Mouse (Mus musculus) lung, embryonic 15.5 days (tissue): ENCODE measurements at regions not wholly inside any gene's neighbourhood (a gene's known extent, or its start where the extent isn't known, plus 50 kb on each side); places are given as distances from the start of the nearest gene placed in this dataset.

Experiments
- ATAC-seq: fragments of 200-750 bp; cut with Nextera tagmentation; 2 replicates; pipeline ENCODE4 v1.8.0; 2017; ENCODE audit warnings: moderate number of reproducible peaks, borderline replicate concordance; ENCODE audit not compliant: low FRiP score, low TSS enrichment; ENCODE audit errors: extremely low read depth
- H3K27ac ChIP-seq: fragments of 300-500 bp; sonication (generic); 2 replicates; pipeline ENCODE4 v1.5.1; 2015; ENCODE audit warnings: moderate library complexity, mild to moderate bottlenecking, inconsistent platforms
- H3K27me3 ChIP-seq: fragments of 300-500 bp; sonication (generic); 2 replicates; pipeline ENCODE4 v1.6.1; 2015; ENCODE audit warnings: inconsistent platforms
- H3K36me3 ChIP-seq: fragments of 300-500 bp; sonication (generic); 2 replicates; pipeline ENCODE4 v1.6.1; 2015; ENCODE audit warnings: inconsistent platforms
- H3K4me1 ChIP-seq: fragments of 300-500 bp; sonication (generic); 2 replicates; pipeline ENCODE4 v1.6.1; 2015; ENCODE audit warnings: inconsistent platforms
- H3K4me2 ChIP-seq: fragments of 300-500 bp; sonication (generic); 2 replicates; pipeline ENCODE4 v1.6.1; 2015; ENCODE audit warnings: inconsistent platforms, mild to moderate bottlenecking, moderate library complexity
- H3K4me3 ChIP-seq: fragments of 300-500 bp; sonication (generic); 2 replicates; pipeline ENCODE4 v1.5.1; 2015; ENCODE audit warnings: mild to moderate bottlenecking, inconsistent platforms
- H3K9ac ChIP-seq: fragments of 300-500 bp; sonication (generic); 2 replicates; pipeline ENCODE4 v1.6.1; 2015; ENCODE audit warnings: inconsistent platforms
- H3K9me3 ChIP-seq: fragments of 300-500 bp; sonication (generic); 2 replicates; pipeline ENCODE4 v1.6.1; 2016; ENCODE audit warnings: inconsistent platforms
- WGBS: fragments of 180-500 bp; shearing (Covaris S2); methylation state at CpG from one replicate; pipeline ENCODE4 v1.1.7; 2015; 5-methylcytosine and 5-hydroxymethylcytosine counted together

DNA sequence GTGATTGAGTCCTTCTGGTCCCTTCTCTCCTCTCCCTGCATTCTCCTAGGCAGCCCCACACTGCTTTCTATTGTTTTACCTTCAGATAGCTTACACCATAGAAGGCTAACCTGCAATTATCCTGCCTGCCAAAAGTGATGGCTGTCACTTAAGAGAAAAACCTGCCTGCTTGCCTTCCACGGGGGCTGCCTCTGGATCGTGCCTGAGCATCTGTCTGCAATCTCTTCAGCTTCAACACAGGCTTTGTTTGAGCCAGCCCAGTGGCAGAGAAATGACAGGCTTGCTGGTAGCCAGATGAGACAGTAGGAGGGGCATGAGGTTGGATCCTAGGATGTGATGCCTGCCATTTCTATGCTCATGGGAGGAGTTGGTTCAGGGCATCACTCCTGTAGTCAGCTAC, 345.2 kb upstream of the Tshz3 start:
- Histone ChIP-seq H3K27me3 (no peaks in the 10 kb centered on the region), H3K9ac (no peak overlapping the region), H3K4me2 (no peak overlapping the region), H3K36me3 (no peaks in the 10 kb centered on the region), H3K9me3 (no peaks in the 10 kb centered on the region), H3K4me3 (no peak overlapping the region), H3K4me1 (no peaks in the 10 kb centered on the region), H3K27ac (no peak overlapping the region)
- 34% methylated on average over 2 of the region's 2 CpGs for WGBS
- no peak for ATAC-seq

DNA sequence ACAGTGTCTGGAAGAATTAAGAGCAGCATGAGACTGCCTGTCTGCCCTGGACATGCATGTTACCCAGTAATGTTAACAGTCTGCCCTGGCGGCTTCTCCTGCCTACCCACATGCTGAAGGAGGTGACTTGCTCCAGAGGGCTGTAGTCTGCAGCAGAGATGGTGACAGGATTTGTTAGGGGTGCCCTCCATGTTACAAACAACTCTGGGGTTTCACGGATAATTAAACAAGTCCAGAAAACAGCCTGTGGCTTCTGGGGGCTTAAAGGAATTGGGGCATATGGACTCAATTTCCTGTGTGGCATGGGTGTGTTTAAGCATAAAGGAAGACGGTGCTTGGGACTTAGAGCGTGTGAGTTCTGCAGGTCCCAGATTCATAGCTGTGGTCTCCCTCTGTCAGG, 347.3 kb upstream of the Tshz3 start:
- Histone ChIP-seq H3K27ac (no peak overlapping the region), H3K4me1 (no peaks in the 10 kb centered on the region), H3K36me3 (no peaks in the 10 kb centered on the region), H3K27me3 (no peaks in the 10 kb centered on the region), H3K9ac (no peak overlapping the region), H3K4me2 (no peak overlapping the region), H3K4me3 (no peak overlapping the region), H3K9me3 (no peaks in the 10 kb centered on the region)
- 62% methylated on average over 4 of the region's 4 CpGs for WGBS
- ATAC-seq = no peak

DNA sequence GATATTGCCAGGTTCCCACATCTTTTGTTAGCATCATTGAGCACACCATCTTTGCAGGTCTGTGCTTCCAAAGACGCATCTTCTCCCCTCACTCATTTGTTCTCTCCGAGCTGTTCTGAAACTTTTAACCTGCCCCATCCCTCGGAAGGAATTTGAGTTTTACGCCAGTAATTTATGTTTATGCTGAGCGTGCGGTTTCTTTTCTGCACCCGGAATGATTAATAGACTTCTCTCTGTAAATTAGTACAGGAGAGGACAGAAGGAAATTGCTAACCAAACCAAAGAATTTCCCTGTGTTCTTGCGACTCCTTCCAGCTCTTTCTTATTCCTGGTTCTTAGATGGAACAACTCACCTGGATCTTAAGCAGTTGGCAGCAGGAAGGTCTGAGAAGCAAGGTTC, 349.7 kb upstream of the Tshz3 start:
- Histone ChIP-seq H3K27ac (no peak overlapping the region), H3K9ac (no peak overlapping the region), H3K9me3 (no peaks in the 10 kb centered on the region), H3K4me2 (no peak overlapping the region), H3K4me1 (no peaks in the 10 kb centered on the region), H3K36me3 (no peaks in the 10 kb centered on the region), H3K27me3 (no peaks in the 10 kb centered on the region), H3K4me3 (no peak overlapping the region)
- 52% methylated on average over 8 of the region's 8 CpGs for WGBS
- no peak for ATAC-seq

DNA sequence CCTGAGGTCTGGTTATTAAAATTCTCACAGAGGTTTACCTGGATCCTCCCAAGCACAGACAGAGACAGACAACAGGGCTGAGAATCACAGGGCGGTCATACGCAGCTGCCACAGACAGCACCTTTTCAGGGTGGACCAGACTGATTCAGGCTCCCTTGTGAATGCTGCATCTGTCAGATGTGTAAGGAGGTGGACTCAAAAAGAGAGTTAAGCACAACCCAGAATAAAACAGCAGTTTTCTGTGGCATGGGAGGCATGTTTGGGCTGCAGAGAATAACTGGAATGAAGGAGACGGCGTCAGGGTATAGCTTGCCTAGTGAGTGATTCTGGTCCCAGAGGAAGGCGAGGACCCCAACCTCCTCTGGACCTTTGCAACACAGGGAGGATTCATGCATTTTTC, 363.1 kb upstream of the Tshz3 start:
- Histone ChIP-seq H3K4me2 (no peak overlapping the region), H3K27me3 (no peaks in the 10 kb centered on the region), H3K4me3 (no peak overlapping the region), H3K27ac (no peak overlapping the region), H3K9me3 (no peaks in the 10 kb centered on the region), H3K4me1 (peaks cover 15% of the 10 kb centered on the region; the same call in 1 of the 2 replicates), H3K9ac (no peak overlapping the region), H3K36me3 (no peaks in the 10 kb centered on the region)
- ATAC-seq = no peak
- WGBS = 89% methylated on average over 5 of the region's 5 CpGs

DNA sequence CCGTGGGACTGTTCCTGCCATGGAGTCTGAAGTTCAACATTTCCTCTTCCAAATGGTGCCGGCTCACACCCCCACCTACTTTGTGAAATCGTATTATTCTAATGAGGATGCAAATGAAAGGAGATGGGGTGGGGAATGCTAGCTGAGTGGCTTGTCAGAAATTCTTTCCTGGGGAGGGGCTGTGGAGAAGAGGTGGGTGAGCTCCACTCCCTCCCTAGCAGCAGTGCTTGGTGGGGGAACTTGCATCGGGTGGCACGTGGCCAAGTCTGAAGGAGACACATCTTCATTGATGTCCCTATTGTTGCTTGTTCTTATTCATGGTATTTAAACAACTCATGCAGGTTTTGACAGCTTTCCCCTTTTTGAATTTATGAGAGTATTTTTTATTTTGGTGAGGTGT, 363.8 kb upstream of the Tshz3 start:
- no peaks in the 10 kb centered on the region for H3K27me3 ChIP-seq
- H3K9me3 ChIP-seq = no peaks in the 10 kb centered on the region
- H3K9ac ChIP-seq = no peak overlapping the region
- H3K4me3 ChIP-seq = no peak overlapping the region
- H3K36me3 ChIP-seq = no peaks in the 10 kb centered on the region
- 21% methylated on average over 5 of the region's 5 CpGs for WGBS
- no peak overlapping the region for H3K4me2 ChIP-seq
- ATAC-seq = no peak
- H3K27ac ChIP-seq = no peak overlapping the region
- H3K4me1 ChIP-seq = peaks cover 15% of the 10 kb centered on the region; the same call in 1 of the 2 replicates

DNA sequence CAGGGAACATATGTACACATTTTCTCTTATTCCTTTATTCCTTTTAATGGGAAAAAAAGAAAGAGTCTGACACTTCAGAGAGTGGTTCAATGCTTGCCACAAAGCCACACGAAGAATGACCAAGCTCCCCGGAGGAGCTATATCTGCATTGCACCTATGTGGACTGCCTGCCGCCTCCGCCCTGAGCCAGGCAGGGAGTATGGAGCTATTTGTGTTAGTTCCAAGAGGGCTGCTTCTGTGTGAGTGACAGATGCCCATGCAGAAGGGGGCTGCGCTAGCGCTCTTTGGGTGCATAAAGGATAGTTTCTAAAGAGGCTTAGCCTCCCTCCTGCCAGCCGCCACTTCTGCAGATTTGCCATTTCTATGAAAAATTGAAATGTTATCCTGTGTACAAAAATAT, 365.3 kb upstream of the Tshz3 start:
- H3K36me3 ChIP-seq = no peaks in the 10 kb centered on the region
- ATAC-seq = no peak
- no peak overlapping the region for H3K27ac ChIP-seq
- no peaks in the 10 kb centered on the region for H3K9me3 ChIP-seq
- H3K9ac ChIP-seq = no peak overlapping the region
- H3K4me1 ChIP-seq = peaks cover 15% of the 10 kb centered on the region; the same call in 1 of the 2 replicates
- whole genome bisulfite sequencing = 68% methylated on average over 7 of the region's 7 CpGs
- H3K4me2 ChIP-seq = no peak overlapping the region
- H3K4me3 ChIP-seq = no peak overlapping the region
- no peaks in the 10 kb centered on the region for H3K27me3 ChIP-seq

DNA sequence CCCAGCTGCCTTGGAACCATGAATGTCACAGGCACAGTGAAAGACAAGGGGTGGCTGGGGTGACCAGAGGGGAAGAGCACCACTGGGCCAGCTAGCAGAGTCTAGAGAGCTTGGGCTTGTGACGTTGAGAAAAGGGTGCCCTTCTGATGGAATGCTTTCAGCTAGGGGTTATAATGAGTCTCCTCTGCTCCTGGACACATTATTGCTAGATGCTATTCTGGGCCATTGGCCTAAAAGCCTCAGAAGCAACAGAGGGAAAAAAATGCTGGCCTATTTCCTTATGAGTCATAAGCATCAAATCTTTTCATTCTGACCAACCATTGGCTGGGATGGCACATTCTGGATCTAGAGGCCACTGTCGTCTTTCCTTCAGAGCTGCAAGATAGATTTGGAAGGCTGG, 369.8 kb upstream of the Tshz3 start:
- no peak for ATAC-seq
- whole genome bisulfite sequencing = 76% methylated on average over 2 of the region's 2 CpGs

DNA sequence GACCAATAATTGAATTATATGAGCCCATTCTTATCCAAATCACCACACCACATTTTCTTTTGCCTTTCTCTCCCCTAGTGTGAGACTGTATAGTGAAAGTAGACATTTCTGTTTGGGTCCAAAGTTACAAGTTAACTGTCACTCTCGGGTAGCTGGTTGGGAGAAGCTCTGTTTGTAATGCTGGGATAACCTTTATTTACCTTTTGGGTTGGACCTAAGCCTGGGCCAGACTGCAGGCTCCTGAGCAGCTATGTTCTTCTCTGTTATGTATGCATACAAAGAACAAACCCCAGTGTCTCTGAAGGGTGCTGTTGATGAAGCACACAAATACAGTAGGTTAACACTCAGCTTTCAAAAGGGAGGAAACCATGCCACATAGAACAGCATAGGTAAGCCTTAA, 373.9 kb upstream of the Tshz3 start:
- H3K4me1 ChIP-seq = no peaks in the 10 kb centered on the region
- no peak overlapping the region for H3K4me3 ChIP-seq
- no peak for ATAC-seq
- no peak overlapping the region for H3K4me2 ChIP-seq
- 55% methylated on average over 1 of the region's 1 CpGs for WGBS
- no peak overlapping the region for H3K27ac ChIP-seq
- H3K9ac ChIP-seq = no peak overlapping the region
- H3K27me3 ChIP-seq = no peaks in the 10 kb centered on the region
- no peaks in the 10 kb centered on the region for H3K36me3 ChIP-seq
- H3K9me3 ChIP-seq = no peaks in the 10 kb centered on the region

More for the DNA sequence above, 369.8 kb upstream of the Tshz3 start:
- H3K36me3 ChIP-seq = no peaks in the 10 kb centered on the region
- no peak overlapping the region for H3K9ac ChIP-seq
- H3K4me3 ChIP-seq = no peak overlapping the region
- no peaks in the 10 kb centered on the region for H3K9me3 ChIP-seq
- peaks cover 14% of the 10 kb centered on the region; the same call in 1 of the 2 replicates for H3K4me1 ChIP-seq
- no peak overlapping the region for H3K4me2 ChIP-seq
- H3K27me3 ChIP-seq = no peaks in the 10 kb centered on the region
- H3K27ac ChIP-seq = no peak overlapping the region

DNA sequence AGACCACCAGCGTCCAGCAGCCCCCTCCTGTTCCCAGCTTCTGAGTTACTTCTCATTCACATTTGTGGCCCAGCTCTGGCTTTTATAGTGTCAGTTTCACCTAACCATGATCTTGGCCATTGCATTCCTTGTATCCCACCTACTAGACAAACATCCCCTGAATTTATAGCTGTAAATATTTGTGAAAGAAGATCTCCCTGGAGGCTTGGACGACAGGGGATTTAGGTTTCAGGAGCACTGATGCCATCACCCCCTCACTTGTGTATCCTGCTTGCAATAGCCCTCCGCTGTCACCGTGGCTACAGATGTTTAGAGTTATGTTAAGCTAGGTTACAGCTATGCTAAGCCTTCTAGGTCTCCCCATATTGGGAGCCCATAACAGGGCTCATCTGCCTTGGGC, 375.7 kb upstream of the Tshz3 start:
- Histone ChIP-seq H3K4me2 (no peak overlapping the region), H3K9me3 (no peaks in the 10 kb centered on the region), H3K9ac (no peak overlapping the region), H3K36me3 (no peaks in the 10 kb centered on the region), H3K4me1 (peaks cover 10% of the 10 kb centered on the region; the same call in 1 of the 2 replicates), H3K27ac (no peak overlapping the region), H3K27me3 (no peaks in the 10 kb centered on the region), H3K4me3 (no peak overlapping the region)
- 51% methylated on average over 4 of the region's 4 CpGs for WGBS
- ATAC-seq = no peak

DNA sequence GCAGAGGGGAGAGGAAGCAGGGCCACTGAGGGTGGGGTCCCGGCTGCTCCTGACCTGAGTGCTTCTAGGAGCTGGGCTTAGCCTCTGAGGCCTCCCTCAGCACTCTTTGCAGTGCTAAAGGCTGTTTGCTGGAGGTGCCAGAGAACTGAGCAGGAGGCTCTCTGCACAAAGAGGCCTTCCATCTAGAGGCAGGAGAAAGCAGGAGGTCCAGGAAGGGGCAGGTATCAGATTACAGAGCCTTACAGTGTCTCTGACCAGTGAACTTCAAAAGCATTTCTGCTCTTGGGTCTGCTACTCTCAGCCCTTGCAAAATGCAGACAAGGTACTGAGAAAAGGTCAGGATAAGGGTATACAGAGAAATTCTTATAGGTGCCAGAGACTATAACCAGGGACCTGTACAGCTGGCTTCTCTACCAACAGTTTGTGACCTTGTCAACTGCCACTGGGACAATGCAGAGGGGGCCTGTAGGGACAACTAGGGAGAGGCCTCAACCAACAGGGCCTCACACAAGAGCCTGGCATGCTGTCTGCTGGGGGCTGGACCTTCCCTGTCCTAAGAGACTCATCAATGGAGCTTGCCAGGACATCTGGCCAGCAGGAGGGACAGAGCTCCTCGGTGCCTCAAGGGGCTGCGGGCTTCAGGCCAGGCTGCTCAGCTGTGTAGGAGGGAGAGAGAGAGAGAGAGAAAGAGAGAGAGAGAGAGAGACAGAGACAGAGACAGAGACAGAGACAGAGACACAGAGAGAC, 380.3 kb upstream of the Tshz3 start:
- H3K4me1 ChIP-seq = peaks cover 12% of the 10 kb centered on the region; the same call in 1 of the 2 replicates
- no peaks in the 10 kb centered on the region for H3K36me3 ChIP-seq
- H3K27me3 ChIP-seq = no peaks in the 10 kb centered on the region
- H3K9me3 ChIP-seq = no peaks in the 10 kb centered on the region
- H3K4me3 ChIP-seq = no peak overlapping the region
- ATAC-seq = peak; percentile 81
- H3K9ac ChIP-seq = no peak overlapping the region
- peak overlapping the region; percentile 39; the same call in 1 of the 2 replicates for H3K27ac ChIP-seq
- H3K4me2 ChIP-seq = no peak overlapping the region
- 3% methylated on average over 3 of the region's 3 CpGs for WGBS

DNA sequence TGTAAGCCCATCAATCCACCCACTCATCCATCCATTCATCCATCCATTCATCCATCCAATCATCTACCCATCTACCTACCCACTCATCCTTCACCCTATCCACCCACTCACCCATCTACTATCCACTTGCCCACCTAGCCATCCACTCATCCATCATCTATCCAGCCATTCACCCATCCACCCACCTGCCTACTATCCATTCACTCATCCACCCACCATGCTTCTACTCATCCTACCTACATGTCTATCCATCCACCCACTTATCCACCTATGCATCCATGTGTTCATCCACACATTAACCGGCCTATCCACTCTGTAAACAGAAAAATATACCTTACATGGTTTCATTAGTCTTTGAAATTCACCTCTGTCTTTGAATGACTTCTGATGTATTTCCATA, 384.2 kb upstream of the Tshz3 start:
- H3K4me3 ChIP-seq = no peak overlapping the region
- H3K36me3 ChIP-seq = no peaks in the 10 kb centered on the region
- no peak for ATAC-seq
- no peak overlapping the region for H3K4me2 ChIP-seq
- 89% methylated on average over 1 of the region's 1 CpGs for WGBS
- no peaks in the 10 kb centered on the region for H3K27me3 ChIP-seq
- peaks cover 12% of the 10 kb centered on the region; the same call in 1 of the 2 replicates for H3K4me1 ChIP-seq
- H3K27ac ChIP-seq = no peak overlapping the region
- H3K9me3 ChIP-seq = no peaks in the 10 kb centered on the region
- no peak overlapping the region for H3K9ac ChIP-seq

DNA sequence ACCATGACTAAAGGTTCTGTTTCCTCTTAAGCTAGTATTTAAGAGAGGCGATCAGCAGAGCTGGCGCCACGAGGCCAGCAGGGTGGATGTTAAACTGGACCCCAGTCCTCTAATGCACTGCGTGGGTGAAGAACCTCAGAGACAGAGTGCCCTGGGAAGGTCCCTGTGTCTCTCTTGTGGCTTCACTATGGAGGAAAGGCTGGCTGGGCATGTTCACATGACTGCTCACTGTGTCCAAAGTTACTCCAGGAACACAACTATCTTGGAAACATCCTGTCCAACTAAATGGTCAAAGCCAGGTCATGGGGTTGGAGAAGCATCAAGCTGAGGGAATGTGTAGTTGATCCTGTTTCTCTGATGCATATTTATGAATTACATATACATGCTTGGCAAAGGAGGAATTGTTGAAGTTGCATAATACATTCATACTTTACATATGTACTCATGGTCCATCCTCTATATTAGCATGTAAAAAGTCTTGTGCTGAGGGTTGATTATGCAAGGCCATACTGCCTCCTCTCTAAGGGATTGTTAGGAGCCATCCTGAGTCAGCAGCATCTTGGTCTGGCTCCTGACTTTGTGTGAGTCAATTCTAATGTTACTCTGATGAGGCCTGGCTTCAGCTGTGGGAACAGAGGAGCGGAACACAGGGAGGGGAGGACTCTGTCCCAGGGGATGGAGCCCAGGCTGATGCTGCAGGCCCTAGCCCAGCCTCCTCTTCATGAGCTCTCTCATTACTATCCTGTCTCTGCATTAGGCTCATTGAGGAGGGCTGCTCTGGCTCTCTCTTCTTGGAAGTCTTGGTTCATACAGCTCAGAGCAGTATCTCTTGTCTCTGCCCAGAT, 387.9 kb upstream of the Tshz3 start:
- 86% methylated on average over 5 of the region's 5 CpGs for WGBS
- no peak overlapping the region for H3K9ac ChIP-seq
- no peak overlapping the region for H3K4me3 ChIP-seq
- no peaks in the 10 kb centered on the region for H3K9me3 ChIP-seq
- no peaks in the 10 kb centered on the region for H3K4me1 ChIP-seq
- H3K4me2 ChIP-seq = no peak overlapping the region
- H3K27me3 ChIP-seq = no peaks in the 10 kb centered on the region
- no peak for ATAC-seq
- no peak overlapping the region for H3K27ac ChIP-seq
- H3K36me3 ChIP-seq = no peaks in the 10 kb centered on the region
